Mouse (Mus musculus): ENCODE results near the gene Zfp983. TPM values are rescaled to one million over a fixed set of nuclear protein-coding genes. Genes with fewer than 3 reads are reported as not detected.

Zfp983 gene
- total and polyA plus RNA-seq, 2 experiments from 2014 or later, result 4.2 to 4.7 TPM

- Histone ChIP-seq H3K4me3 (ENCODE audit: low read length) (no peak overlapping the region), H3K4me1 (ENCODE audit: insufficient read depth, low read length) (no peaks in the 10 kb centered on the region), H3K27ac (no peak overlapping the region), H3K4me2 (ENCODE audit: low read depth, low read length) (no peak overlapping the region), H3K9ac (replicated peaks; ENCODE audit: low read length) (no peak overlapping the region), H3K36me3 (ENCODE audit: insufficient read depth, low read length) (no peaks in the 10 kb centered on the region), H3K27me3 (ENCODE audit: insufficient read depth, low read length) (no peaks in the 10 kb centered on the region), H3K9me3 (ENCODE audit: low read length) (no peaks in the 10 kb centered on the region)
- no peak for ATAC-seq
- TF ChIP-seq CTCF (IDR thresholded peaks at IDR 0.05; ENCODE audit: low read depth), result no peak
- no peak for DNase-seq (ENCODE audit: low spot score)
- WGBS, result 88% methylated on average over 1 of the region's 1 CpGs
These were observed 53.0 kb downstream of the Zfp983 start for GRCm38 (mm10) chr17:21703414-21703813.

GRCm38 (mm10) chr17:21707343-21707996 is 57.0 kb downstream of the Zfp983 start, which contains the start of gene Zfp760:
Gene Zfp760, plus strand, starts transcription at chr17:21707741.
- peak; percentile 92 for DNase-seq (ENCODE audit: low spot score)
- Histone ChIP-seq H3K27me3 (ENCODE audit: insufficient read depth, low read length) (no peaks in the 10 kb centered on the region), H3K36me3 (ENCODE audit: insufficient read depth, low read length) (no peaks in the 10 kb centered on the region), H3K27ac (peak within 1 kb of the TSS; percentile 88), H3K4me1 (ENCODE audit: insufficient read depth, low read length) (0 out of 2 replicates have a peak, but pooled peaks cover 2% of the 10 kb centered on the region), H3K9me3 (ENCODE audit: low read length) (no peaks in the 10 kb centered on the region), H3K4me3 (ENCODE audit: low read length) (peak within 1 kb of the TSS; percentile 71), H3K9ac (replicated peaks; ENCODE audit: low read length) (peak within 1 kb of the TSS; percentile 64), H3K4me2 (ENCODE audit: low read depth, low read length) (peak within 1 kb of the TSS; percentile 72)
- peak; percentile 1; the same call in 1 of the 2 replicates for TF ChIP-seq CTCF (IDR thresholded peaks at IDR 0.05; ENCODE audit: low read depth)
- ATAC-seq, result peak; percentile 99
- 4% methylated on average over 26 of the region's 26 CpGs for WGBS

GRCm38 (mm10) chr17:21708401-21708800 is 58.0 kb downstream of the Zfp983 start:
- H3K27ac ChIP-seq, result 0 out of 2 replicates have a peak overlapping the region, but pooled peaks have one; percentile 88
- peak overlapping the region; percentile 72 for H3K4me2 ChIP-seq (ENCODE audit: low read depth, low read length)
- H3K4me3 ChIP-seq (ENCODE audit: low read length), result peak overlapping the region; percentile 71
- DNase-seq (ENCODE audit: low spot score) (peak; percentile 1), ATAC-seq (no peak)
- no peaks in the 10 kb centered on the region for H3K36me3 ChIP-seq (ENCODE audit: insufficient read depth, low read length)
- no peaks in the 10 kb centered on the region for H3K27me3 ChIP-seq (ENCODE audit: insufficient read depth, low read length)
- H3K9me3 ChIP-seq (ENCODE audit: low read length), result no peaks in the 10 kb centered on the region
- TF ChIP-seq CTCF (IDR thresholded peaks at IDR 0.05; ENCODE audit: low read depth), result no peak
- WGBS, result 22% methylated on average over 2 of the region's 2 CpGs
- H3K4me1 ChIP-seq (ENCODE audit: insufficient read depth, low read length), result 0 out of 2 replicates have a peak, but pooled peaks cover 2% of the 10 kb centered on the region
- peak overlapping the region; percentile 64; the same call in 1 of the 2 replicates for H3K9ac ChIP-seq (replicated peaks; ENCODE audit: low read length)

Other genes with a start within 250 kb of the Zfp983 start
- 2.1 and 2.2 TPM in 2 replicates for gene Zfp54, start 227.4 kb upstream of the Zfp983 start, total RNA-seq (2014; rRNA removed)
- gene Zfp54, start 227.4 kb upstream of the Zfp983 start, polyA plus RNA-seq (2015; fragmentation: Nextera tagmentation; extraction: Ambion mirVana), result 1.8 and 2.4 TPM in 2 replicates
- 2.9 and 3.2 TPM in 2 replicates for gene Zfp51, start 200.2 kb upstream of the Zfp983 start, total RNA-seq (2014; rRNA removed)
- gene Zfp51, start 200.2 kb upstream of the Zfp983 start, polyA plus RNA-seq (2015; fragmentation: Nextera tagmentation; extraction: Ambion mirVana), result 5.6 TPM in 2 replicates
- gene Zfp53, start 161.6 kb upstream of the Zfp983 start, total RNA-seq (2014; rRNA removed), result 3.1 and 3.4 TPM in 2 replicates
- 7.8 and 7.9 TPM in 2 replicates for gene Zfp53, start 161.6 kb upstream of the Zfp983 start, polyA plus RNA-seq (2015; fragmentation: Nextera tagmentation; extraction: Ambion mirVana)
- gene Zfp52, start 115.1 kb upstream of the Zfp983 start, total RNA-seq (2014; rRNA removed), result 2.0 and 2.1 TPM in 2 replicates
- 2.1 and 2.3 TPM in 2 replicates for gene Zfp52, start 115.1 kb upstream of the Zfp983 start, polyA plus RNA-seq (2015; fragmentation: Nextera tagmentation; extraction: Ambion mirVana)
- 6.5 and 8.7 TPM in 2 replicates for gene Zfp948, start 83.6 kb upstream of the Zfp983 start, total RNA-seq (2014; rRNA removed)
- gene Zfp948, start 83.6 kb upstream of the Zfp983 start, polyA plus RNA-seq (2015; fragmentation: Nextera tagmentation; extraction: Ambion mirVana), result 13.2 and 15.5 TPM in 2 replicates
- not detected in 2 replicates for gene Gm10226, start 41.2 kb downstream of the Zfp983 start, total RNA-seq (2014; rRNA removed)
- 5.5 and 6.9 TPM in 2 replicates for gene Gm10226, start 41.2 kb downstream of the Zfp983 start, polyA plus RNA-seq (2015; fragmentation: Nextera tagmentation; extraction: Ambion mirVana)
- 3.7 and 4.6 TPM in 2 replicates for gene Zfp760, start 57.1 kb downstream of the Zfp983 start, total RNA-seq (2014; rRNA removed)
- 4.7 and 5.6 TPM in 2 replicates for gene Zfp760, start 57.1 kb downstream of the Zfp983 start, polyA plus RNA-seq (2015; fragmentation: Nextera tagmentation; extraction: Ambion mirVana)
- 6.5 and 9.0 TPM in 2 replicates for gene Zfp229, start 80.2 kb downstream of the Zfp983 start, total RNA-seq (2014; rRNA removed)
- 6.8 and 12.6 TPM in 2 replicates for gene Zfp229, start 80.2 kb downstream of the Zfp983 start, polyA plus RNA-seq (2015; fragmentation: Nextera tagmentation; extraction: Ambion mirVana)
- 0.63 and 1.2 TPM in 2 replicates for gene Zfp820, start 195.1 kb downstream of the Zfp983 start, total RNA-seq (2014; rRNA removed)
- gene Zfp820, start 195.1 kb downstream of the Zfp983 start, polyA plus RNA-seq (2015; fragmentation: Nextera tagmentation; extraction: Ambion mirVana), result 2.0 and 2.2 TPM in 2 replicates

Measured in hindbrain, postnatal 0 days (tissue).